Mouse (Mus musculus): Measurements from ENCODE around the gene Ppat. TPM values are rescaled to one million over a fixed set of nuclear protein-coding genes. Genes with fewer than 3 reads are reported as not detected.
"Not testable (repeated sequence)": the region's sequence is repeated elsewhere in the genome, so short reads cannot be mapped to it uniquely, and the experiment has no call there.

Ppat gene
- polyA plus RNA-seq (2016; fragmentation: Nextera tagmentation; extraction: Ambion mirVana), result 63.7 and 70.1 TPM in 2 replicates

GRCm38 (mm10) chr5:76951106-76952027, at the start of gene Ppat, which contains the start of gene Paics:
Gene Ppat (minus strand): TSS chr5:76951578.
Gene Paics (plus strand): TSS chr5:76951307.
- H3K9me3 ChIP-seq, result no peaks in the 10 kb centered on the region
- H3K4me3 ChIP-seq, result peak within 1 kb of the TSS; percentile 80
- DNase-seq (ENCODE audit: extremely low spot score, low spot score), result peak; percentile 99
- peaks cover 62% of the 10 kb centered on the region for H3K36me3 ChIP-seq (replicated peaks)
- H3K27me3 ChIP-seq (ENCODE audit: poor library complexity, severe bottlenecking), result no peaks in the 10 kb centered on the region
- peak within 1 kb of the TSS; percentile 96 for H3K27ac ChIP-seq
- peaks cover 52% of the 10 kb centered on the region for H3K4me1 ChIP-seq
- under 1% methylated on average over 81 of the region's 81 CpGs for WGBS

- 61% methylated on average over 5 of the region's 5 CpGs for WGBS
Observed at GRCm38 (mm10) chr5:76998416-76998815, 47.0 kb upstream of the Ppat start.

GRCm38 (mm10) chr5:76993174-76993814, 41.9 kb upstream of the Ppat start:
- no peaks in the 10 kb centered on the region for H3K4me1 ChIP-seq
- no peak overlapping the region for H3K27ac ChIP-seq
- H3K27me3 ChIP-seq (ENCODE audit: poor library complexity, severe bottlenecking), result no peaks in the 10 kb centered on the region
- WGBS, result 92% methylated on average over 5 of the region's 5 CpGs
- peaks cover 99% of the 10 kb centered on the region for H3K36me3 ChIP-seq (replicated peaks)
- DNase-seq (ENCODE audit: extremely low spot score, low spot score), result no peak
- H3K4me3 ChIP-seq, result no peak overlapping the region
- no peaks in the 10 kb centered on the region for H3K9me3 ChIP-seq

More at GRCm38 (mm10) chr5:76998416-76998815, 47.0 kb upstream of the Ppat start:
- Histone ChIP-seq H3K36me3 (replicated peaks) (peaks cover 82% of the 10 kb centered on the region), H3K4me3 (no peak overlapping the region), H3K27me3 (ENCODE audit: poor library complexity, severe bottlenecking) (no peaks in the 10 kb centered on the region), H3K4me1 (no peaks in the 10 kb centered on the region), H3K9me3 (peaks cover 3% of the 10 kb centered on the region; the same call in 1 of the 2 replicates), H3K27ac (no peak overlapping the region)
- peak; percentile 18 for DNase-seq (ENCODE audit: extremely low spot score, low spot score)

- Histone ChIP-seq H3K36me3 (replicated peaks) (peaks cover 96% of the 10 kb centered on the region), H3K4me3 (no peak overlapping the region), H3K4me1 (no peaks in the 10 kb centered on the region), H3K9me3 (no peaks in the 10 kb centered on the region), H3K27me3 (ENCODE audit: poor library complexity, severe bottlenecking) (no peaks in the 10 kb centered on the region), H3K27ac (no peak overlapping the region)
- no peak for DNase-seq (ENCODE audit: extremely low spot score, low spot score)
- WGBS, result 90% methylated on average over 3 of the region's 3 CpGs
Observed at GRCm38 (mm10) chr5:76990789-76991188, 39.4 kb upstream of the Ppat start.

- H3K9me3 ChIP-seq, result 0 out of 2 replicates have a peak, but pooled peaks cover 2% of the 10 kb centered on the region
- no peaks in the 10 kb centered on the region for H3K4me1 ChIP-seq
- H3K27me3 ChIP-seq (ENCODE audit: poor library complexity, severe bottlenecking), result no peaks in the 10 kb centered on the region
- H3K4me3 ChIP-seq, result no peak overlapping the region
- DNase-seq (ENCODE audit: extremely low spot score, low spot score), result no peak
- peaks cover 96% of the 10 kb centered on the region for H3K36me3 ChIP-seq (replicated peaks)
- no peak overlapping the region for H3K27ac ChIP-seq
- WGBS, result 96% methylated on average over 11 of the region's 11 CpGs
Observed at GRCm38 (mm10) chr5:76984015-76984414, 32.6 kb upstream of the Ppat start.

GRCm38 (mm10) chr5:76975736-76976135, 24.4 kb upstream of the Ppat start:
- no peaks in the 10 kb centered on the region for H3K27me3 ChIP-seq (ENCODE audit: poor library complexity, severe bottlenecking)
- H3K4me1 ChIP-seq, result peaks cover 20% of the 10 kb centered on the region
- no peak for DNase-seq (ENCODE audit: extremely low spot score, low spot score)
- H3K9me3 ChIP-seq, result no peaks in the 10 kb centered on the region
- H3K4me3 ChIP-seq, result peak overlapping the region; percentile 96
- peaks cover 58% of the 10 kb centered on the region for H3K36me3 ChIP-seq (replicated peaks)
- no peak overlapping the region for H3K27ac ChIP-seq
- 93% methylated on average over 8 of the region's 8 CpGs for WGBS

- H3K4me3 ChIP-seq, result peak within 1 kb of the TSS; percentile 96
- WGBS, result under 1% methylated on average over 60 of the region's 60 CpGs
- peaks cover 58% of the 10 kb centered on the region for H3K36me3 ChIP-seq (replicated peaks)
- DNase-seq (ENCODE audit: extremely low spot score, low spot score), result peak; percentile 91
- H3K27ac ChIP-seq, result peak within 1 kb of the TSS; percentile 92
- no peaks in the 10 kb centered on the region for H3K27me3 ChIP-seq (ENCODE audit: poor library complexity, severe bottlenecking)
- peaks cover 20% of the 10 kb centered on the region for H3K4me1 ChIP-seq
- no peaks in the 10 kb centered on the region for H3K9me3 ChIP-seq
Observed at GRCm38 (mm10) chr5:76974554-76975285, 23.3 kb upstream of the Ppat start, which contains the start of gene Srp72. Gene Srp72 (plus strand): TSS chr5:76974683.

GRCm38 (mm10) chr5:76974207-76974553, 22.8 kb upstream of the Ppat start:
- Histone ChIP-seq H3K27ac (peak overlapping the region; percentile 92), H3K4me3 (peak overlapping the region; percentile 96), H3K36me3 (replicated peaks) (peaks cover 58% of the 10 kb centered on the region), H3K4me1 (peaks cover 20% of the 10 kb centered on the region), H3K27me3 (ENCODE audit: poor library complexity, severe bottlenecking) (no peaks in the 10 kb centered on the region), H3K9me3 (no peaks in the 10 kb centered on the region)
- no peak for DNase-seq (ENCODE audit: extremely low spot score, low spot score)
- 4% methylated on average over 17 of the region's 17 CpGs for WGBS

GRCm38 (mm10) chr5:76973488-76973887, 22.1 kb upstream of the Ppat start:
- no peaks in the 10 kb centered on the region for H3K27me3 ChIP-seq (ENCODE audit: poor library complexity, severe bottlenecking)
- no peak overlapping the region for H3K27ac ChIP-seq
- H3K9me3 ChIP-seq, result no peaks in the 10 kb centered on the region
- WGBS, result 68% methylated on average over 3 of the region's 3 CpGs
- peak overlapping the region; percentile 96 for H3K4me3 ChIP-seq
- H3K36me3 ChIP-seq (replicated peaks), result peaks cover 58% of the 10 kb centered on the region
- DNase-seq (ENCODE audit: extremely low spot score, low spot score), result no peak
- peaks cover 20% of the 10 kb centered on the region for H3K4me1 ChIP-seq

GRCm38 (mm10) chr5:76971115-76971514, 19.7 kb upstream of the Ppat start:
- H3K4me3 ChIP-seq; DNase-seq (ENCODE audit: extremely low spot score, low spot score); H3K9me3 ChIP-seq; H3K27ac ChIP-seq; H3K27me3 ChIP-seq (ENCODE audit: poor library complexity, severe bottlenecking): not testable (repeated sequence)
- 78% methylated on average over 1 of the region's 1 CpGs for WGBS
- Histone ChIP-seq H3K36me3 (replicated peaks) (peaks cover 59% of the 10 kb centered on the region), H3K4me1 (peaks cover 20% of the 10 kb centered on the region)

- H3K27me3 ChIP-seq (ENCODE audit: poor library complexity, severe bottlenecking), result no peaks in the 10 kb centered on the region
- H3K36me3 ChIP-seq (replicated peaks), result peaks cover 78% of the 10 kb centered on the region
- WGBS, result 90% methylated on average over 5 of the region's 5 CpGs
- no peak overlapping the region for H3K27ac ChIP-seq
- H3K4me1 ChIP-seq, result peaks cover 11% of the 10 kb centered on the region
- H3K4me3 ChIP-seq, result no peak overlapping the region
- DNase-seq (ENCODE audit: extremely low spot score, low spot score), result no peak
- H3K9me3 ChIP-seq, result no peaks in the 10 kb centered on the region
Observed at GRCm38 (mm10) chr5:76969250-76969649, 17.9 kb upstream of the Ppat start.

GRCm38 (mm10) chr5:76964651-76965050, 13.3 kb upstream of the Ppat start:
- H3K27ac ChIP-seq, result no peak overlapping the region
- H3K36me3 ChIP-seq (replicated peaks), result peaks cover 99% of the 10 kb centered on the region
- no peak overlapping the region for H3K4me3 ChIP-seq
- no peaks in the 10 kb centered on the region for H3K4me1 ChIP-seq
- DNase-seq (ENCODE audit: extremely low spot score, low spot score), result no peak
- no peaks in the 10 kb centered on the region for H3K27me3 ChIP-seq (ENCODE audit: poor library complexity, severe bottlenecking)
- H3K9me3 ChIP-seq, result no peaks in the 10 kb centered on the region
- 87% methylated on average over 3 of the region's 3 CpGs for WGBS

Data from forebrain, embryonic 10.5 days (tissue).